Mouse (Mus musculus) embryonic fibroblast, embryonic 13.5 days (primary cell): ENCODE data around the gene Daam1. TPM values are rescaled to one million over a fixed set of nuclear protein-coding genes. Genes with fewer than 3 reads are reported as not detected.

Experiments
- H3K27ac ChIP-seq: 2 replicates; pipeline ENCODE4 v1.5.1; 2012; ENCODE audit warnings: low read length, control low read depth, inconsistent platforms; ENCODE audit not compliant: insufficient read depth
- H3K4me1 ChIP-seq: 2 replicates; pipeline ENCODE4 v1.6.1; 2011; ENCODE audit warnings: low read length; ENCODE audit not compliant: control insufficient read depth, insufficient read depth
- H3K4me3 ChIP-seq: 2 replicates; pipeline ENCODE4 v1.5.1; 2011; ENCODE audit warnings: mild to moderate bottlenecking, control low read depth, low read length; ENCODE audit not compliant: insufficient read depth
- CTCF ChIP-seq: IDR thresholded peaks from 2 replicates; pipeline ENCODE4 v1.5.1; 2011; ENCODE audit warnings: mild to moderate bottlenecking, control low read depth, low read length, moderate library complexity, borderline replicate concordance; ENCODE audit not compliant: insufficient read depth
- POLR2A ChIP-seq: IDR thresholded peaks from 2 replicates; pipeline ENCODE4 v1.6.1; 2011; ENCODE audit warnings: low read depth, mild to moderate bottlenecking, control low read depth, low read length, moderate library complexity
- polyA plus RNA-seq: library from polyadenylated mRNA; stranded (reverse); fragments of >200 nt; gene quantifications from 2 replicates; pipeline ENCODE4 v1.2.4, GENCODE M21; 2011; ENCODE audit warnings: low read depth; ENCODE audit not compliant: missing spikeins, insufficient read length

The Daam1 gene
- polyA plus RNA-seq, 1 experiment: 23.8 TPM

GRCm38 (mm10) chr12:71854191-71854590, 23.3 kb downstream of the Daam1 start:
- Histone ChIP-seq H3K4me1 (peaks cover 12% of the 10 kb centered on the region), H3K27ac (no peak overlapping the region), H3K4me3 (no peak overlapping the region)
- TF ChIP-seq POLR2A (no peak), CTCF (no peak)

- Histone ChIP-seq H3K4me1 (peaks cover 13% of the 10 kb centered on the region), H3K27ac (peak overlapping the region; percentile 5; the same call in 1 of the 2 replicates), H3K4me3 (no peak overlapping the region)
- TF ChIP-seq POLR2A: no peak
- TF ChIP-seq CTCF: no peak
Measured at GRCm38 (mm10) chr12:71855730-71856479, 25.0 kb downstream of the Daam1 start.

GRCm38 (mm10) chr12:71856480-71856754, 25.5 kb downstream of the Daam1 start:
- Histone ChIP-seq H3K27ac (no peak overlapping the region), H3K4me3 (no peak overlapping the region), H3K4me1 (peaks cover 13% of the 10 kb centered on the region)
- TF ChIP-seq POLR2A: no peak

- TF ChIP-seq POLR2A: no peak
- no peak for TF ChIP-seq CTCF
- no peak overlapping the region for H3K4me3 ChIP-seq
- H3K27ac ChIP-seq: no peak overlapping the region
- H3K4me1 ChIP-seq: peaks cover 19% of the 10 kb centered on the region
Measured at GRCm38 (mm10) chr12:71859096-71859495, 28.2 kb downstream of the Daam1 start.

- no peak overlapping the region for H3K27ac ChIP-seq
- TF ChIP-seq POLR2A (no peak), CTCF (no peak)
- H3K4me3 ChIP-seq: no peak overlapping the region
- H3K4me1 ChIP-seq: peaks cover 11% of the 10 kb centered on the region
Measured at GRCm38 (mm10) chr12:71863846-71864543, 33.1 kb downstream of the Daam1 start.

GRCm38 (mm10) chr12:71864544-71864897, 33.6 kb downstream of the Daam1 start:
- no peak overlapping the region for H3K4me3 ChIP-seq
- H3K4me1 ChIP-seq: peaks cover 10% of the 10 kb centered on the region
- TF ChIP-seq POLR2A (no peak), CTCF (no peak)
- no peak overlapping the region for H3K27ac ChIP-seq

GRCm38 (mm10) chr12:71865937-71866336, 35.1 kb downstream of the Daam1 start:
- H3K4me1 ChIP-seq: peaks cover 10% of the 10 kb centered on the region

GRCm38 (mm10) chr12:71867345-71868240, 36.7 kb downstream of the Daam1 start:
- Histone ChIP-seq H3K4me1 (peaks cover 9% of the 10 kb centered on the region), H3K27ac (no peak overlapping the region), H3K4me3 (no peak overlapping the region)
- TF ChIP-seq POLR2A (no peak), CTCF (no peak)

More at GRCm38 (mm10) chr12:71865937-71866336, 35.1 kb downstream of the Daam1 start:
- no peak for TF ChIP-seq POLR2A
- no peak for TF ChIP-seq CTCF
- Histone ChIP-seq H3K27ac (no peak overlapping the region), H3K4me3 (no peak overlapping the region)

GRCm38 (mm10) chr12:71870644-71871043, 39.8 kb downstream of the Daam1 start:
- Histone ChIP-seq H3K4me3 (no peak overlapping the region), H3K27ac (no peak overlapping the region), H3K4me1 (peaks cover 3% of the 10 kb centered on the region; the same call in 1 of the 2 replicates)
- no peak for TF ChIP-seq CTCF
- TF ChIP-seq POLR2A: no peak

- Histone ChIP-seq H3K27ac (no peak overlapping the region), H3K4me3 (no peak overlapping the region), H3K4me1 (peaks cover 6% of the 10 kb centered on the region; the same call in 1 of the 2 replicates)
- TF ChIP-seq POLR2A: no peak
- TF ChIP-seq CTCF: no peak
Measured at GRCm38 (mm10) chr12:71872330-71872729, 41.5 kb downstream of the Daam1 start.
